In genomic region chr15:83114106-83114505, GRCm38 (mm10) we compare ENCODE assay signal across 24 mouse cellular contexts. TPM values are rescaled to one million over a fixed set of nuclear protein-coding genes. Genes with fewer than 3 reads are reported as not detected.
DNase-seq lines count a peak whose midpoint lies in the region; ATAC-seq lines count a peak whose summit lies in the region.
"Had no signal": no experiment of that assay in that cellular context is flagged by ENCODE, and none has a peak within 500 bp of the region (broad histone marks: within the 10 kb centered on the region; RNA-seq: fewer than 3 reads in every experiment).

No protein-coding gene starts in this region.

- H3K4me2 ChIP-seq in hindbrain, embryonic 12.5 days (replicated peaks): no peak overlapping the region
- no peak overlapping the region for H3K4me2 ChIP-seq in hindbrain, embryonic 16.5 days (ENCODE audit: low read length)
- H3K4me2 ChIP-seq in kidney, embryonic 15.5 days: no peak overlapping the region
- no peak overlapping the region for H3K4me2 ChIP-seq in neural tube, embryonic 13.5 days
- H3K4me2 ChIP-seq: embryonic facial prominence, embryonic 15.5 days; heart, embryonic 12.5 days; liver, embryonic 13.5 days; neural tube, embryonic 12.5 days had no signal

- H3K9ac ChIP-seq in hindbrain, embryonic 12.5 days: no peak overlapping the region
- no peak overlapping the region; the same call in 1 of the 2 replicates for H3K9ac ChIP-seq in hindbrain, embryonic 16.5 days (ENCODE audit: low read depth, low read length)
- H3K9ac ChIP-seq in kidney, embryonic 15.5 days: no peak overlapping the region
- no peak overlapping the region for H3K9ac ChIP-seq in neural tube, embryonic 13.5 days
- H3K9ac ChIP-seq: embryonic facial prominence, embryonic 15.5 days; forebrain, postnatal 0 days; heart, embryonic 12.5 days; liver, embryonic 13.5 days; neural tube, embryonic 12.5 days had no signal

- peaks cover 24% of the 10 kb centered on the region for H3K4me1 ChIP-seq in hindbrain, embryonic 12.5 days
- peaks cover 10% of the 10 kb centered on the region for H3K4me1 ChIP-seq in hindbrain, embryonic 16.5 days (ENCODE audit: control insufficient read depth, insufficient read depth, low read depth, low read length)
- peaks cover 7% of the 10 kb centered on the region for H3K4me1 ChIP-seq in kidney, embryonic 15.5 days
- H3K4me1 ChIP-seq in neural tube, embryonic 13.5 days (replicated peaks): peaks cover 39% of the 10 kb centered on the region

- 65% methylated on average over 9 of the region's 9 CpGs for WGBS in hindbrain, embryonic 12.5 days
- 63% methylated on average over 9 of the region's 9 CpGs for WGBS in hindbrain, embryonic 16.5 days
- WGBS in kidney, embryonic 15.5 days: 71% methylated on average over 9 of the region's 9 CpGs
- WGBS in neural tube, embryonic 13.5 days: 64% methylated on average over 9 of the region's 9 CpGs

- peak; percentile 48 to 62 for DNase-seq in kidney, postnatal 36 days
- DNase-seq in neural tube, embryonic 10.5 days (ENCODE audit: extremely low spot score, low spot score): no peak
- no peak for DNase-seq in adrenal gland, postnatal 25 days
- DNase-seq: adrenal gland, postnatal 36 days; cerebellum, adult 9-10 months; forebrain, postnatal 0 days; gastrocnemius, postnatal 14 days; heart, adult 11 months; heart, postnatal 10 days; liver, embryonic 13.5 days; lung, adult 2 months; lung, postnatal 14 days; right cerebral cortex, adult 18-20 months; right cerebral cortex, postnatal 4 days; thymus, postnatal 14 days had no signal

- no peak for ATAC-seq in hindbrain, embryonic 12.5 days (ENCODE audit: low FRiP score)
- ATAC-seq in hindbrain, embryonic 16.5 days: no peak
- ATAC-seq in kidney, embryonic 15.5 days (replicated peaks; ENCODE audit: low FRiP score): no peak
- no peak for ATAC-seq in neural tube, embryonic 13.5 days (ENCODE audit: low read depth)
- ATAC-seq: forebrain, postnatal 0 days; intestine, postnatal 0 days had no signal

- H3K27ac ChIP-seq in hindbrain, embryonic 12.5 days: 0 out of 2 replicates have a peak overlapping the region, but pooled peaks have one; percentile 7
- H3K27ac ChIP-seq in hindbrain, embryonic 16.5 days (ENCODE audit: low read depth, low read length): no peak overlapping the region
- H3K27ac ChIP-seq in kidney, embryonic 15.5 days: no peak overlapping the region
- 0 out of 2 replicates have a peak overlapping the region, but pooled peaks have one; percentile 1 for H3K27ac ChIP-seq in neural tube, embryonic 13.5 days (replicated peaks)
- H3K27ac ChIP-seq: embryonic facial prominence, embryonic 15.5 days; layer of hippocampus, adult 2 months; liver, embryonic 13.5 days; neural tube, embryonic 12.5 days had no signal

- no peaks in the 10 kb centered on the region for H3K27me3 ChIP-seq in hindbrain, embryonic 12.5 days
- no peaks in the 10 kb centered on the region for H3K27me3 ChIP-seq in hindbrain, embryonic 16.5 days (replicated peaks; ENCODE audit: control insufficient read depth, insufficient read depth, low read length)
- H3K27me3 ChIP-seq in kidney, embryonic 15.5 days: no peaks in the 10 kb centered on the region
- H3K27me3 ChIP-seq in neural tube, embryonic 13.5 days: no peaks in the 10 kb centered on the region
- H3K27me3 ChIP-seq: embryonic facial prominence, embryonic 15.5 days; heart, embryonic 12.5 days; liver, embryonic 13.5 days; neural tube, embryonic 12.5 days had no signal

- peaks cover 33% of the 10 kb centered on the region for H3K36me3 ChIP-seq in hindbrain, embryonic 12.5 days
- peaks cover 11% of the 10 kb centered on the region for H3K36me3 ChIP-seq in hindbrain, embryonic 16.5 days (ENCODE audit: control insufficient read depth, insufficient read depth, low read length)
- peaks cover 51% of the 10 kb centered on the region for H3K36me3 ChIP-seq in kidney, embryonic 15.5 days
- H3K36me3 ChIP-seq in neural tube, embryonic 13.5 days: peaks cover 39% of the 10 kb centered on the region

- H3K4me3 ChIP-seq in hindbrain, embryonic 12.5 days: no peak overlapping the region
- H3K4me3 ChIP-seq in hindbrain, embryonic 16.5 days (ENCODE audit: low read length): no peak overlapping the region
- no peak overlapping the region for H3K4me3 ChIP-seq in kidney, embryonic 15.5 days (replicated peaks)
- no peak overlapping the region for H3K4me3 ChIP-seq in neural tube, embryonic 13.5 days
- H3K4me3 ChIP-seq: embryonic facial prominence, embryonic 15.5 days; heart, embryonic 12.5 days; layer of hippocampus, adult 2 months; liver, embryonic 13.5 days; neural tube, embryonic 12.5 days had no signal

- H3K9me3 ChIP-seq in hindbrain, embryonic 12.5 days (replicated peaks): no peaks in the 10 kb centered on the region
- H3K9me3 ChIP-seq in hindbrain, embryonic 16.5 days (ENCODE audit: control insufficient read depth, low read length): no peaks in the 10 kb centered on the region
- no peaks in the 10 kb centered on the region for H3K9me3 ChIP-seq in kidney, embryonic 15.5 days (replicated peaks)
- H3K9me3 ChIP-seq in neural tube, embryonic 13.5 days: no peaks in the 10 kb centered on the region
- H3K9me3 ChIP-seq: embryonic facial prominence, embryonic 15.5 days; heart, embryonic 12.5 days; liver, embryonic 13.5 days; neural tube, embryonic 12.5 days had no signal

RNA-seq across cellular contexts. Expression of gene Rrp7a, which starts 8.5 kb away (rescaled TPM):
- polyA plus RNA-seq in hindbrain, embryonic 12.5 days (2016; fragmentation: Nextera tagmentation; extraction: Ambion mirVana): 64.5 and 74.1 TPM in 2 replicates
- 78.2 and 93.9 TPM in 2 replicates for polyA plus RNA-seq in hindbrain, embryonic 16.5 days (2015; fragmentation: Nextera tagmentation; extraction: Ambion mirVana)
- polyA plus RNA-seq in kidney, embryonic 15.5 days (2015; fragmentation: Nextera tagmentation; extraction: Ambion mirVana): 61.4 and 74.3 TPM in 2 replicates
- 68.3 and 76.0 TPM in 2 replicates for polyA plus RNA-seq in neural tube, embryonic 13.5 days (2015; fragmentation: Nextera tagmentation; extraction: Ambion mirVana)
- 100 and 102 TPM in 2 replicates for total RNA-seq in adrenal gland, postnatal 25 days (2021)

RNA-seq across cellular contexts. Expression of gene Serhl, which starts 24.8 kb away (rescaled TPM):
- 44.3 and 46.1 TPM in 2 replicates for polyA plus RNA-seq in hindbrain, embryonic 12.5 days (2016; fragmentation: Nextera tagmentation; extraction: Ambion mirVana)
- 34.2 and 36.4 TPM in 2 replicates for polyA plus RNA-seq in hindbrain, embryonic 16.5 days (2015; fragmentation: Nextera tagmentation; extraction: Ambion mirVana)
- 54.1 and 59.4 TPM in 2 replicates for polyA plus RNA-seq in kidney, embryonic 15.5 days (2015; fragmentation: Nextera tagmentation; extraction: Ambion mirVana)
- polyA plus RNA-seq in neural tube, embryonic 13.5 days (2015; fragmentation: Nextera tagmentation; extraction: Ambion mirVana): 20.8 and 31.3 TPM in 2 replicates
- 53.0 and 70.8 TPM in 2 replicates for total RNA-seq in adrenal gland, postnatal 25 days (2021)

RNA-seq across cellular contexts. Expression of gene Poldip3, which starts 35.1 kb away (rescaled TPM):
- polyA plus RNA-seq in hindbrain, embryonic 12.5 days (2016; fragmentation: Nextera tagmentation; extraction: Ambion mirVana): 163 and 168 TPM in 2 replicates
- polyA plus RNA-seq in hindbrain, embryonic 16.5 days (2015; fragmentation: Nextera tagmentation; extraction: Ambion mirVana): 122 and 134 TPM in 2 replicates
- 144 and 148 TPM in 2 replicates for polyA plus RNA-seq in kidney, embryonic 15.5 days (2015; fragmentation: Nextera tagmentation; extraction: Ambion mirVana)
- 137 and 140 TPM in 2 replicates for polyA plus RNA-seq in neural tube, embryonic 13.5 days (2015; fragmentation: Nextera tagmentation; extraction: Ambion mirVana)
- 108 and 124 TPM in 2 replicates for total RNA-seq in adrenal gland, postnatal 25 days (2021)

RNA-seq across cellular contexts. Expression of gene Cyb5r3, which starts 58.3 kb away (rescaled TPM):
- polyA plus RNA-seq in hindbrain, embryonic 12.5 days (2016; fragmentation: Nextera tagmentation; extraction: Ambion mirVana): 148 and 154 TPM in 2 replicates
- polyA plus RNA-seq in hindbrain, embryonic 16.5 days (2015; fragmentation: Nextera tagmentation; extraction: Ambion mirVana): 130 and 163 TPM in 2 replicates
- polyA plus RNA-seq in kidney, embryonic 15.5 days (2015; fragmentation: Nextera tagmentation; extraction: Ambion mirVana): 150 and 166 TPM in 2 replicates
- polyA plus RNA-seq in neural tube, embryonic 13.5 days (2015; fragmentation: Nextera tagmentation; extraction: Ambion mirVana): 130 and 140 TPM in 2 replicates
- total RNA-seq in adrenal gland, postnatal 25 days (2021): 349 and 393 TPM in 2 replicates

Comparison
In these comparisons a context has a peak if more than half of its experiments do, and no peak if none do; other contexts are left out.
1. H3K27ac ChIP-seq: peak in hindbrain, embryonic 12.5 days (single experiment) and neural tube, embryonic 13.5 days (single experiment); none in hindbrain, embryonic 16.5 days (single experiment) and kidney, embryonic 15.5 days (single experiment).
2. DNase-seq: peak in kidney, postnatal 36 days (2 of 2); none in neural tube, embryonic 10.5 days (single experiment) and adrenal gland, postnatal 25 days (single experiment).